Mouse (Mus musculus): ENCODE measurements around the gene Rnf208. TPM values are rescaled to one million over a fixed set of nuclear protein-coding genes. Genes with fewer than 3 reads are reported as not detected.

The Rnf208 gene
- polyA plus RNA-seq, 1 experiment from 2014 or later, result 9.1 TPM

DNA sequence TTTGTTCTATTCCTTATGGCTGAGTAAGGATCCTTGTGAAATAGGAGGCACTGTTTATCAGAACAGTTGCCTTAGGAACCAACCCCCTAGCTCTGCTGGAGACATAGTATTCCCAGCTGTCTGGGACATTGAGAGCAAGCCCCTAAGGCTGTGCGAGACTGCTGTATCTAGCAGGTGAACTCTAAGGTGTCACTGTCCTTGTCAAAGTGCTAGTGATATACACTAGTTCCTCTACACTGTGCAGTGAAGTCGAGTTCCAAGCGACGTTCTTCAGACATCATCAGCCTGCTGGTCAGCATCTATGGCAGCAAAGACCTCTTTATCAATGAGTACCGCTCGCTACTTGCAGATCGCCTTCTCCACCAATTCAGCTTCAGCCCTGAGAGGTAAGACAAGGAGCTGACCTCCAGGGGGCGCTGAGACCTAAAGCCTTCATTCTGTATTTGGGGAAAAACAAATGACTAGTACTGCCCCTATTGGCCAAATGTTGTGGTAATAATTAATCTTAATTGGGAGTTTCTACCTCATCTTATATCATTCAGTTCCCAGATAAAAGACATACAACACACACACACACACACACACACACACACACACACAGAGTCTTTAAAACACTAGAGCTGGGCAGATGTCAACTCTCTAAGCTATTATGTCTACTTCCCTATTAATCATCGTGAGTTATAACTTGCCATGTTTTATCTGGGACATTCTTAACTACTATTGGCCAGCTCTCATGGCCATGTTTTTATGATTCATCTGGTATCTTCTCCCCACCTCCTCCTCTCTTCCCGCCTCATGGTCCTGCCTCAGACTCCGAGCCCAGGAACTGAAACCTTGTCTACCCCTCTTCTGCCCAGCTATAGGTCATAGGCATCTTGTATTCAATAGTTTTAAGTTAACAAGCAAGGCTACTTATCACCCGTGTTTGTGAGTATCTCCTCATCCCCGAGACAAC is 37.1 kb downstream of the Rnf208 start:
- 59% methylated on average over 13 of the region's 13 CpGs for WGBS
- DNase-seq (ENCODE audit: low spot score), result no peak
- Histone ChIP-seq H3K27me3 (ENCODE audit: insufficient read depth, poor library complexity, severe bottlenecking) (no peaks in the 10 kb centered on the region), H3K4me1 (no peaks in the 10 kb centered on the region), H3K9me3 (no peaks in the 10 kb centered on the region), H3K4me3 (no peak overlapping the region), H3K27ac (no peak overlapping the region), H3K36me3 (peaks cover 97% of the 10 kb centered on the region)

DNA sequence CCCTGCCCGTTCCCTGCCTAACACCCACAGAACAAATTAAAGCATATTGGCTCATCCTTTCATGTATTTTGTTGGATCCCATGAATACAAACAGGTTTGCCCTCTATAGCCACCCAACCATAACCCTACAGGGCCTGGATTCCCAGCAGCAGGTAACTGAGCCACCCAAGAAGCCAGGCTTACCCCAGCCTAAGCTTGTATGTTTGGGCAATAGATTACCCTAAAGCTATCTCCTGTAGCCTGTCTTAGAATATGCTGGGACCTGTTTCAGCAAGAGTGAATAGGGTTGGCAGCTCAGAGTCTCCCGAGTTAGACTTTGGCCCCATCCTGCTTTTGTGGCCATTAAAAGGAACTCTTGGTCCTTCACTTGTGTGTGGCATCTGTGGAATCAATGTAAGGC is 43.5 kb downstream of the Rnf208 start:
- H3K27ac ChIP-seq, result no peak overlapping the region
- H3K4me3 ChIP-seq, result no peak overlapping the region
- WGBS, result 89% methylated on average over 2 of the region's 2 CpGs
- no peaks in the 10 kb centered on the region for H3K9me3 ChIP-seq
- H3K36me3 ChIP-seq, result peaks cover 55% of the 10 kb centered on the region
- peaks cover 49% of the 10 kb centered on the region for H3K27me3 ChIP-seq (ENCODE audit: insufficient read depth, poor library complexity, severe bottlenecking)
- H3K4me1 ChIP-seq, result peaks cover 9% of the 10 kb centered on the region
- DNase-seq (ENCODE audit: low spot score), result no peak

DNA sequence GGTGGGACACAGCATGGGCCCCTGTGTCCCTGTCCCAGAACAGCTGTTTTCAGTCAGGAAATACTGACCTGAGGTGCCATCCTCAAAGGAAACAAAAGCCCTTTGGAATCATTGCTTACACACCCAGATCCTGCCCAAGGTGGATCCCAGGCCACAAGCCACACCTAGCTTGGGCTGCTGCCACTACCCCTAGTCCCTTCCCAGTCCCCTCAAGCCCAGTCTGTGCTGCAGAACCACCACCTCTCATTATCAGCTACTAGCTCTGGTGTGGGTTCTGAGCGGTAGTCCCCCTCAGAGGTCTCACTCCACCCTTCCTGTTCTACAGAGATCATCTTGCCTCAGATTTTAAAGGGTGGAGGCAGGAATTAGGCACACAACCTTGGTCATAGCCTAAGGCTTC is 44.3 kb downstream of the Rnf208 start:
- peaks cover 56% of the 10 kb centered on the region for H3K27me3 ChIP-seq (ENCODE audit: insufficient read depth, poor library complexity, severe bottlenecking)

DNA sequence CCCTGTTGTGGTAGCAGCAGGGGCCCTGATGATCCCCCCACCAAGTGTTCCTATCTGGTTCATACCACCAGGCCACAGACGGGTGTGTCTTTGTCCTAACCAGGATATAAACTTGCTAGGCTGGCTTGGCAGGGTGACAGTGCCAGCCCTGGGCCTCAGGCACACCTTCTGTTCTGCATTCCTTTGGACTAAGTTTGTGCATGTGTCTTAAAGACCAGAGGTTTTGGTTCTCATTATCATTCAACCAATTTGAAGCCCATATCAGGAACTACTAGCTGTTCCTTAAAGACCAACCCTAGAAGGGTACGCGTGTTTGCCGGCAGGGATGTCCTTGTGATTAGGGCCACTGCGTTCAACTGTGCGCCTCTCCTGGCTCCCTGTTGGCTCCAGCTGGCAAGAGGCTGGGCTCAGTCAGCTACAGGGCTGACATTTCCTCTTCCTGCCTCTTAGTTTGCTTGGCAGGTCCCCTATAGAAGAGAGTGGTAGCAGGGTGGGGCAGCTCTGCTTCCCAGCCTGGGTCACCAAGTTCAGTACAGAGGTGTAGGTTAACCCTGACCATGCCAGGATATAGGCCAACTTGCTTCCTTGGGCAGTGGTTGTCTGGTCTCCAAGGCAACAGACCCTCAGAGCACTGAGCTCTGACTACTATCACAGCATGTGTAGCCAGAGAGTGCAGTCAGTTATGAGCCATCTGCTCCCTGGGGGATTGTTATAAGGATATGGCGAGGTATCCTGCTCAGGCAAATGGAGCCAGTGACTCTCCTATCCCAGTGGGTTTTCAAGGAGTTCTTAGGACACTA is 45.0 kb downstream of the Rnf208 start:
- H3K36me3 ChIP-seq, result peaks cover 43% of the 10 kb centered on the region
- peaks cover 64% of the 10 kb centered on the region for H3K27me3 ChIP-seq (ENCODE audit: insufficient read depth, poor library complexity, severe bottlenecking)
- H3K9me3 ChIP-seq, result no peaks in the 10 kb centered on the region
- H3K27ac ChIP-seq, result no peak overlapping the region
- no peak overlapping the region for H3K4me3 ChIP-seq
- DNase-seq (ENCODE audit: low spot score), result no peak
- peaks cover 21% of the 10 kb centered on the region for H3K4me1 ChIP-seq
- WGBS, result 51% methylated on average over 7 of the region's 7 CpGs

More for the DNA sequence above, 44.3 kb downstream of the Rnf208 start:
- H3K4me1 ChIP-seq, result peaks cover 16% of the 10 kb centered on the region
- peaks cover 48% of the 10 kb centered on the region for H3K36me3 ChIP-seq
- no peak overlapping the region for H3K4me3 ChIP-seq
- no peak for DNase-seq (ENCODE audit: low spot score)
- WGBS, result 55% methylated on average over 1 of the region's 1 CpGs
- no peaks in the 10 kb centered on the region for H3K9me3 ChIP-seq
- H3K27ac ChIP-seq, result no peak overlapping the region

DNA sequence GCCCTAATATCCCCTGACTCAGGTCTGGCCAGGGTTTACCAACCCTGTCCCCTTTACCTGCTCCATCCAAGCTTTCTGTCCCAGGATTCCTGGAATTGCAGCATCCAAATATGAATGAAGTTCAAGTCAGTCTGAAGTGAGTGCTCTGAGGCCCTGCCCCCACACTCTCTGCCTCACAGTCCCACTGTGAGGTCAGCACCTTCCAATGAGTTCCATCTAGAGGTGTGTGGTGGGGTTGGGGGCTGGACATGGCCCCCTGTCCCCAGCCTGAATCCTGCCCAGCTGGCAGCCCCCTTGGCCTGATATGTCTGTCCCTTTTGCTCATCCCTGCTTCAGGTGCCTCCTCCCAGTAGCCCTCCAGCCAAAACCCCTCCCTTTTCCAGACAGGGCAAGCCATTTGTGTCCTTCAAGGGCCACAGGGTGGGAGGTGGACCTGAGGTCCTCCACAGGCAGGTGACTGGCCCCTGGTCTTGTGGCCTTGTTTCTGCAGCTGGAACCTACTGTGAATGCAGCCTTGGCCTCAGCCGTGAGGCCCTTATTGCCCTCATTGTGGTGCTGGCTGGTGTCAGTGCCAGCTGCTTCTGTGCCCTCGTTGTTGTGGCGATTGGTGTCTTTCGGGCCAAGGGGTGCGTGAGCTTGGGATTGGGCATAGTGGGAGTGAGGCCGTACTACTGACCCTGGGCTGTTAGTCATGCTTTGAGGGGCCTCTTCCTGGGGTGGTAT is 46.0 kb downstream of the Rnf208 start, which contains the start of gene Tmem210:
Gene Tmem210, plus strand, starts transcription at position 219 of the 723 bp plus-strand sequence.
- Histone ChIP-seq H3K36me3 (peaks cover 32% of the 10 kb centered on the region), H3K27ac (no peak within 1 kb of the TSS)

DNA sequence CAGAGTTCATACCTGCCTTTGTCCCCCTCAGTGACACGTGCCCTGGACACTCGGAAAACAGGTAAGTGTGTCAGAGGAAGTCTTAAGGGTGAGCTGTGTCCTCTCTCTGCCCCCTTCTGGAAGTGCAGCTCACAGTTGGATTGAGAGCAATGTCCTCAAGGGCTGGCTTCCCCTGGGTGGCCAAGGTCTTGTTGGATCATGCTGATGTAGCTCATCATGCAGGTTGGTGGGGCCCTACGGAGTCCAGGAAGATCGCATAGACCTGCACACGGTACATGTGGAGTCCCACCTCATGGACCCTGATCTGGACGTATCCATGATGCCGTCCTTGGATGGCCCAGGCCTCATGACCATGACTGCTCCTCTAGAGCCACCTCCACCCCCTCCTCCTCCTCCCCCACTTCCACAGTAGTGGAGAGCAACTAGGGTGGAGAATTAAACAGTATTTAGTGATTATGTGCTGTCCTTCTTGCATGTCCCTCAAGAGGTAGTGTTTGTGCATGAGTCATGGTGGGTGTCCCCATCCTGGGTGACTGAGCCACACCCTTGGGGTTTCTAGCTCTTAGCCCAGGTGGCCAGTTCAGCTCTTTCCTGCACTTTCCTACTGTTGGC is 46.8 kb downstream of the Rnf208 start:
- peaks cover 82% of the 10 kb centered on the region for H3K27me3 ChIP-seq (ENCODE audit: insufficient read depth, poor library complexity, severe bottlenecking)
- DNase-seq (ENCODE audit: low spot score), result no peak
- H3K4me1 ChIP-seq, result peaks cover 28% of the 10 kb centered on the region
- H3K27ac ChIP-seq, result no peak overlapping the region
- H3K4me3 ChIP-seq, result no peak overlapping the region
- 82% methylated on average over 7 of the region's 7 CpGs for WGBS
- peaks cover 26% of the 10 kb centered on the region for H3K36me3 ChIP-seq
- no peaks in the 10 kb centered on the region for H3K9me3 ChIP-seq

More for the DNA sequence above, 46.0 kb downstream of the Rnf208 start, which contains the start of gene Tmem210:
- Histone ChIP-seq H3K4me3 (no peak within 1 kb of the TSS), H3K27me3 (ENCODE audit: insufficient read depth, poor library complexity, severe bottlenecking) (peaks cover 74% of the 10 kb centered on the region), H3K4me1 (peaks cover 28% of the 10 kb centered on the region), H3K9me3 (no peaks in the 10 kb centered on the region)
- WGBS, result 84% methylated on average over 6 of the region's 6 CpGs
- no peak for DNase-seq (ENCODE audit: low spot score)

DNA sequence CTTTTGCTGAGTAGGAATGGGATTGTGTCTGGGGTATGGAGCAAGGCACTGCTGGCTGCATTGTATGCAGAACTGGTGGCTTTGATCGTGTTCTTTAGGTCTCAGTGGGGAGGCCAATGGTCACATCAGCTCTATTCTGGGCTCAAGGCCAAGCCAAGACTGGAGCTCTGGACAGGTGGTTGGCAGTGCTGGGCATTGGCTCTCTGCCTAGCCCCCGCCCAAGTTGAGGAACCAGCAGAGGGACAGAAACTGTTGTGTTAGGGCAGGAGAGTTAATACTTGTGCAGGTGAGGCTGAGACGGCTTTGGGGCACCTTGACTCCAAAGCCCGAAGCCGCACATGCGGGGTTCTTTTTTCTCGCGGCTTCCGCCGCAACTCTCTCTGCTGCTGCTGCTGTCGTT is 47.6 kb downstream of the Rnf208 start, which contains the start of gene Lrrc26:
Gene Lrrc26, plus strand, starts transcription at position 265 of the 400 bp plus-strand sequence.
- peak within 1 kb of the TSS; percentile 36 for H3K4me3 ChIP-seq
- WGBS, result 9% methylated on average over 11 of the region's 11 CpGs
- H3K36me3 ChIP-seq, result peaks cover 18% of the 10 kb centered on the region
- H3K27ac ChIP-seq, result no peak within 1 kb of the TSS
- peaks cover 28% of the 10 kb centered on the region for H3K4me1 ChIP-seq
- DNase-seq (ENCODE audit: low spot score), result no peak
- peaks cover 90% of the 10 kb centered on the region for H3K27me3 ChIP-seq (ENCODE audit: insufficient read depth, poor library complexity, severe bottlenecking)
- H3K9me3 ChIP-seq, result no peaks in the 10 kb centered on the region

DNA sequence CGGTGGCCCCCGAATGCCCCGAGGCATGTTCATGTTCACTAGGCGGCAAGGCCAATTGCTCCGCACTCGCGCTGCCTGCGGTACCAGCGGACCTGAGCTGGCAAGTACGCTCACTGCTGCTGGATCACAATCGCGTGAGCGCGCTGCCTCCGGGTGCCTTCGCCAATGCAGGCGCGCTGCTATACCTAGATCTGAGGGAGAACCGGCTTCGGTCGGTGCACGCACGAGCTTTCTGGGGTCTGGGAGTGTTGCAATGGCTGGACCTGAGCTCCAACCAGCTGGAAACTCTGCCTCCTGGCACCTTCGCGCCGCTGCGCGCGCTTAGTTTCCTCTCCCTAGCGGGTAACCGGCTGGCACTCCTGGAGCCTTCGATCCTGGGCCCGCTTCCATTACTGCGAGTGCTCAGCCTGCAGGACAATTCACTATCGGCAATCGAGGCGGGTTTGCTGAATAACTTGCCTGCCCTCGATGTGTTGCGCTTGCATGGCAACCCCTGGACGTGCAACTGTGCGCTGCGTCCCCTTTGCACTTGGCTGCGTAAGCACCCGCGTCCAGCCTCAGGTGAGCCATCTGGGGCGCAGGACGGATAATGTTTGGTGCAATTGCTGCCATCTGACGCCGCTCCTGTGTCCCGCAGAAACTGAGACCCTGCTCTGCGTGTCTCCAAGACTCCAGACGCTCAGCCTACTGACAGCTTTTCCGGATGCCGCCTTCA is 48.2 kb downstream of the Rnf208 start:
- Histone ChIP-seq H3K27me3 (ENCODE audit: insufficient read depth, poor library complexity, severe bottlenecking) (peaks cover 96% of the 10 kb centered on the region), H3K9me3 (no peaks in the 10 kb centered on the region), H3K4me1 (peaks cover 28% of the 10 kb centered on the region), H3K4me3 (peak overlapping the region; percentile 36), H3K27ac (no peak overlapping the region), H3K36me3 (peaks cover 11% of the 10 kb centered on the region)
- WGBS, result 3% methylated on average over 54 of the region's 54 CpGs
- DNase-seq (ENCODE audit: low spot score), result no peak

DNA sequence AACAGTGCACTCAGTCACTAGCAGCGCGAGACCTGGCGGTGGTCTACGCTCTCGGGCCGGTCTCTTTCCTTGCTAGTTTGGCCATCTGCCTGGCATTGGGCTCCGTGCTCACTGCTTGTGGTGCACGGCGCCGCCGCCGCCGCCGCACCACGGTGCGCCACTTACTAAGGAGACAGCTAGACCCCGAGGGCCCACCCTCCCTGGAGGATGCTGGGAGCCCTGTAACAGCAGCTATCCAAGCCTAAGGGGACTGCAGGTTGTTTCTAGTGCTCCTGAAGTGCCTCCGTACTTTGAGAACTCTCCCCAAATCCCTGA is 48.7 kb downstream of the Rnf208 start:
- Histone ChIP-seq H3K27ac (no peak overlapping the region), H3K4me1 (peaks cover 28% of the 10 kb centered on the region)
- WGBS, result under 1% methylated on average over 18 of the region's 18 CpGs

DNA sequence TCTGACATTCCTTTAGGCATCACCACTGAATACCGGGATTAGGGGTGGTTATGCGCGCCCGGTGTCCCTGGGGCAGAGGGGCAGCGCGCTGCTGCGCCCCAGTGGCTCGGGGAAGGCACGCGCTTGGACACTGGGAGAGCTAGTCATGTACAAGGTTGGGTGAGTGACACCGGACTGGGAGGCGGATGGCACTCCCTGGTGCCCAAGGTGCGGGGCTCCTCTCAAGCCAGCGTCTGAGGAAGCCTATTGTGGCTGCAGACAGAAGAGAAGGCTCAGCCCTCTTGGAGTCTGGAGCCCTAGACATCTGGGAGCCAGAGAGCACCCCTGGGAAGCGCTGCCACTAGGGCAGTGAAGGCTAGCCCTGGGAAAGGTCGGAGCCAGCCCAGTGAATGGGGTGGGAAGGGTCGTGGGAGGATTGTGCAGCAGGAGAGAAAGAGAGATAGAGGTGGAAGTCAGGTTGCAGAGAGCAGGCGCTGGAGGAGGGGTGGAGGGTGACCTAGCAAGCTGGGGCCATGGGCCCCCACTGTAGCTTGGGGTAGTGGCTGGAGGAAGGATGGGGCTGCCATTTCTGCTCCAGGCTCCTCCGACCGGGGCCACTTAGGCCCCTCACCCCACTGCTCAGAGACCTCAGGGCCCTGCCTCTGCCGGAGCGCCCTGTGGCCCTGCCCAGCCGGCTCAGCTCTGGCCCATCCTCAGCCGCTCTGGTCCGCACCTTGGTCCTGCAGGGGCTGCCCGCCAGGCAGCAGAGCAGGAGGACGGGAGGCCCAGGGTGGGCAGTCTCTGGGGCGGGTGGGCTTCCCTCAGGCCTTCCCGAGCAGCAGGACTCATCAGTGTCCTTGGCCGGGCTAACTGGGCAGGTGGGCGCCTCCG is 49.4 kb downstream of the Rnf208 start:
- no peak for DNase-seq (ENCODE audit: low spot score)
- 8% methylated on average over 32 of the region's 32 CpGs for WGBS

More for the DNA sequence above, 48.7 kb downstream of the Rnf208 start:
- peaks cover 100% of the 10 kb centered on the region for H3K27me3 ChIP-seq (ENCODE audit: insufficient read depth, poor library complexity, severe bottlenecking)
- no peaks in the 10 kb centered on the region for H3K9me3 ChIP-seq
- DNase-seq (ENCODE audit: low spot score), result no peak
- H3K4me3 ChIP-seq, result peak overlapping the region; percentile 36
- H3K36me3 ChIP-seq, result peaks cover 6% of the 10 kb centered on the region

DNA sequence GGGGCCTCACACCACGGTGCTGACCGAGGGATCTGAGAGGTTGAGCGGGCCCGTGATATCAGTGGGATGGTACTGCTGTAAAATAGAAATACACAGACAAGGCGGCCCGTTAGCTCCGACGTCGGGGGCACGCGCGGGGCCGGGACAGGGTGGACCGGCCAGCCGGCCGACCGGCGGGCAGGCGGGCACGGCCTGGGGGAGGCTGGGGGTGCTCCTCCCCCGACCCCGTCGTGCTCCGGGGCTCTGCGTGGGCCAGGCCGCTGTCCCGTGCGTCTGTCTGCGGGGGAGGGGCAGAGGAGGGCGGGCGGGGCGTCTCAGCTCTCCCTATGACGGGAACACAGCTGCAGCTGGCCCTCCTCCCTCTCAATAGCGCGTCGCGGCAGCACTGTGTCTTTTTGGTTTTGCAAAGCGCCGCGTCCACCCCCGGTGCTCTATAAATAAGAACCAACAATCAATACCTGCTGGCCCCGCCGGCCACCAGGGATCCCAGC is 50.0 kb downstream of the Rnf208 start:
- WGBS, result 7% methylated on average over 41 of the region's 43 CpGs
- H3K9me3 ChIP-seq, result no peaks in the 10 kb centered on the region
- peak overlapping the region; percentile 50 for H3K4me3 ChIP-seq
- no peak for DNase-seq (ENCODE audit: low spot score)
- peaks cover 28% of the 10 kb centered on the region for H3K4me1 ChIP-seq
- H3K27me3 ChIP-seq (ENCODE audit: insufficient read depth, poor library complexity, severe bottlenecking), result peaks cover 100% of the 10 kb centered on the region
- no peaks in the 10 kb centered on the region for H3K36me3 ChIP-seq
- H3K27ac ChIP-seq, result no peak overlapping the region

More for the DNA sequence above, 49.4 kb downstream of the Rnf208 start:
- H3K9me3 ChIP-seq, result no peaks in the 10 kb centered on the region
- H3K4me1 ChIP-seq, result peaks cover 28% of the 10 kb centered on the region
- no peak overlapping the region for H3K27ac ChIP-seq
- no peaks in the 10 kb centered on the region for H3K36me3 ChIP-seq
- peak overlapping the region; percentile 50 for H3K4me3 ChIP-seq
- peaks cover 100% of the 10 kb centered on the region for H3K27me3 ChIP-seq (ENCODE audit: insufficient read depth, poor library complexity, severe bottlenecking)

All from heart, embryonic 10.5 days (tissue).